Mouse (Mus musculus) lung, postnatal 0 days (tissue): ENCODE measurements around the gene Smad1.

Source experiments
- CTCF ChIP-seq: IDR thresholded peaks from 2 replicates; pipeline ENCODE4 v1.5.1; 2016; ENCODE audit warnings: antibody characterized with exemption, mild to moderate bottlenecking
- EP300 ChIP-seq: IDR thresholded peaks from 2 replicates; pipeline ENCODE4 v1.6.1; 2016; ENCODE audit warnings: antibody characterized with exemption, mild to moderate bottlenecking, control low read depth

- TF ChIP-seq CTCF: no peak
- no peak for TF ChIP-seq EP300
Measured at GRCm38 (mm10) chr8:79331571-79331970, 67.7 kb downstream of the Smad1 start.
